Mouse (Mus musculus): ENCODE results near the gene Smarcd3. TPM values are rescaled to one million over a fixed set of nuclear protein-coding genes. Genes with fewer than 3 reads are reported as not detected.

The Smarcd3 gene
- total and polyA plus RNA-seq, 3 experiments = 2.7 to 16.5 TPM; not detected in 1

DNA sequence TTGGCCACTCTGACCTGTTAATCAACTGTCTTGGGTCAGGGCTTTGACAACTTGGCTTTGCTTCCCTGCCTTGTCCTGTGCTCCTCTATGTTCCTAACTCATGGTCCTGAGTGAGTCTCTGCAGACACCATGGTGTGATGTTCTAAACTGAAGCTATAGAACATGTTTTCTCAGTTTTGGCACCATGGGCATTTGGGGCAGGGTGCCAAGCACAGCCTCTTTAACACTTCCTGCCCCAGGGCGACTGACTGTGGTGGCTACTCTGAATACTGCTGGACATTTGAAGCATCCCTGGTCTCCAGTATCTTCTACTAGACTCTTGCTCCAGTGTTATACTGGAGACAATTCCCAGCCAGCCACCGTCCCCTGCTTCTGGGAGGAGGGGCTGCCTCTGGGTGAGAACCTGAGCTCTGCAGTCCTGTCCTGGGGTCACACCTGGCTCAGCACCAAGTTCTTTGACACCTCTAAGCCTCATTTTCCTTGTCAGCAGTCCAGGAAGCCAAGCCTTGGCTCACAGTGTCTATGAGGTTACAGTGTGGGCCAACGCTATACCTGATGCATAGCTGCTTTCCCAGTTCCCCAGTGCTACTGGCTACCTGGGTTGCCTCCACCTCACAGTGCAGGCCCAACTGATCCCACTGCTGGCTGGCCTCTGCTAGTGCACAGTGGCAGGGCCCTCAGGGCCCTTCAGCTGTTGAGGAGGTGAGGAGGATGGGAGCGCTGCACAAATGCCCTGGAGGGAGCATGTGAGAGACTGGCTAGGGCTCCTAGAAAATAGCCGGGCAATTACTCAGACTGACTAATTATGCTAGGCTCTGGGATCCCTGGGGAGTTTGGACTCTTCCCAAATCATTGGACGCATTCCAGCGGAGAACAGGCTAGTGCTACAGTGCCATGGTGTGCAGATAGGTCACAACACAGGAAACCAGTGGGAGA is 12.6 kb downstream of the Smarcd3 start:
- no peaks in the 10 kb centered on the region for H3K9me3 ChIP-seq (replicated peaks; ENCODE audit: insufficient read depth, low read length)
- no peak overlapping the region for H3K27ac ChIP-seq (ENCODE audit: control insufficient read depth, low read depth, low read length)
- no peaks in the 10 kb centered on the region for H3K79me2 ChIP-seq (ENCODE audit: control insufficient read depth, insufficient read depth, low read length, poor library complexity)
- no peaks in the 10 kb centered on the region for H3K36me3 ChIP-seq (ENCODE audit: control insufficient read depth in 1 of 2, insufficient read depth in 2 of 2, low read length in 2 of 2)
- no peaks in the 10 kb centered on the region for H3K4me1 ChIP-seq (ENCODE audit: control insufficient read depth in 1 of 2, insufficient read depth in 2 of 2, low read length in 2 of 2)
- no peak for DNase-seq (ENCODE audit: low read depth, low spot score)
- TF ChIP-seq CHD1 (IDR thresholded peaks at IDR 0.05; ENCODE audit: low read depth, low read length) (no peak), UBTF (IDR thresholded peaks at IDR 0.05; ENCODE audit: borderline replicate concordance, insufficient read depth, low read depth, low read length) (no peak), CTCF (IDR thresholded peaks at IDR 0.05 in 2 of 3, conservative IDR thresholded peaks at IDR 0.05 in 1 of 3; ENCODE audit: control insufficient read depth in 1 of 3, insufficient read depth in 1 of 3, low read depth in 2 of 3, low read length in 3 of 3, poor library complexity in 1 of 3, severe bottlenecking in 1 of 3) (no peak), USF2 (IDR thresholded peaks at IDR 0.05; ENCODE audit: borderline replicate concordance in 1 of 2, insufficient read depth in 1 of 2, low read depth in 1 of 2, low read length in 2 of 2) (no peak), HCFC1 (IDR thresholded peaks at IDR 0.05; ENCODE audit: low read depth, low read length) (no peak), SMC3 (IDR thresholded peaks at IDR 0.05; ENCODE audit: low read depth, low read length) (no peak), MAZ (IDR thresholded peaks at IDR 0.05; ENCODE audit: low read depth, low read length) (no peak), ZKSCAN1 (IDR thresholded peaks at IDR 0.05; ENCODE audit: low read depth, low read length) (no peak), RAD21 (IDR thresholded peaks at IDR 0.05; ENCODE audit: low read depth, low read length) (no peak), JUND (IDR thresholded peaks at IDR 0.05; ENCODE audit: low read depth, low read length) (no peak), ZC3H11A (IDR thresholded peaks at IDR 0.05; ENCODE audit: low read depth, low read length) (no peak), GATA1 (IDR thresholded peaks at IDR 0.05; ENCODE audit: low read depth, low read length) (no peak), TBP (IDR thresholded peaks at IDR 0.05; ENCODE audit: low read depth, low read length) (no peak), POLR2AphosphoS5 (IDR thresholded peaks at IDR 0.05; ENCODE audit: borderline replicate concordance, low read depth, low read length) (no peak)
- H3K4me3 ChIP-seq (ENCODE audit: control insufficient read depth in 1 of 2, insufficient read depth in 1 of 2, low read depth in 2 of 2, low read length in 2 of 2) = no peak overlapping the region
- H3K27me3 ChIP-seq (ENCODE audit: control insufficient read depth in 1 of 2, insufficient read depth in 2 of 2, low read length in 2 of 2) = peaks cover 15 to 26% of the 10 kb centered on the region in 2 experiments
- no peak overlapping the region for H3K9ac ChIP-seq (ENCODE audit: control insufficient read depth, low read depth, low read length, poor library complexity, severe bottlenecking)

DNA sequence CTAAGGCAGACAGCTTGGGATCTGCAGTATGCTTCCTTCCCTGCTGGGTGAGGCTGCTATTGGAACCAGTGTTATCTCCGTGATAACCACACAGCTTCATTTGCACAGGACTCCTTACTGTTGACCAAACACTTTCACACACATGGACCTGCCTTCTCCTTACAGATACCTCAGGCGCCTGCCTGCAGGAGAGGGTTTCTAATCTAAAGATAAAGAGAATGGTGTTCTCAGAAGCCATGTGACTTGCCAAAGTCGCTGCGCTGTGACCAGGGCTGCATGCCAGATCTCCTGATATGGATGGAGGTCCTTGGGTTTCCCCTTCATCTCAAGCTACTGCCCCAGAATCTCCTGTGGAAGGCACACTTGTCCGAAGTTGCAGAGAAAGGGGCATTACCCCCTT is 14.8 kb downstream of the Smarcd3 start:
- no peak overlapping the region for H3K4me3 ChIP-seq (ENCODE audit: control insufficient read depth in 1 of 2, insufficient read depth in 1 of 2, low read depth in 2 of 2, low read length in 2 of 2)
- peaks cover 22 to 34% of the 10 kb centered on the region in 2 experiments for H3K27me3 ChIP-seq (ENCODE audit: control insufficient read depth in 1 of 2, insufficient read depth in 2 of 2, low read length in 2 of 2)
- TF ChIP-seq ZC3H11A (IDR thresholded peaks at IDR 0.05; ENCODE audit: low read depth, low read length) (no peak), USF1 (IDR thresholded peaks at IDR 0.05; ENCODE audit: low read depth, low read length) (peak; percentile 54; the same call in 1 of the 2 replicates), MYB (IDR thresholded peaks at IDR 0.05; ENCODE audit: low read depth, low read length) (no peak), POLR2AphosphoS5 (IDR thresholded peaks at IDR 0.05; ENCODE audit: borderline replicate concordance, low read depth, low read length) (no peak), HCFC1 (IDR thresholded peaks at IDR 0.05; ENCODE audit: low read depth, low read length) (no peak), E2F4 (IDR thresholded peaks at IDR 0.05; ENCODE audit: borderline replicate concordance, low read depth, low read length) (no peak), ZKSCAN1 (IDR thresholded peaks at IDR 0.05; ENCODE audit: low read depth, low read length) (no peak)
- H3K9ac ChIP-seq (ENCODE audit: control insufficient read depth, low read depth, low read length, poor library complexity, severe bottlenecking) = no peak overlapping the region
- H3K79me2 ChIP-seq (ENCODE audit: control insufficient read depth, insufficient read depth, low read length, poor library complexity) = no peaks in the 10 kb centered on the region
- H3K9me3 ChIP-seq (replicated peaks; ENCODE audit: insufficient read depth, low read length) = no peaks in the 10 kb centered on the region
- DNase-seq (ENCODE audit: low read depth, low spot score) = no peak
- H3K27ac ChIP-seq (ENCODE audit: control insufficient read depth, low read depth, low read length) = no peak overlapping the region
- H3K4me1 ChIP-seq (ENCODE audit: control insufficient read depth in 1 of 2, insufficient read depth in 2 of 2, low read length in 2 of 2) = no peaks in the 10 kb centered on the region
- no peaks in the 10 kb centered on the region for H3K36me3 ChIP-seq (ENCODE audit: control insufficient read depth in 1 of 2, insufficient read depth in 2 of 2, low read length in 2 of 2)

All from MEL (cell line).